ENCODE assay signal across 7 mouse cellular contexts in the genomic region with DNA sequence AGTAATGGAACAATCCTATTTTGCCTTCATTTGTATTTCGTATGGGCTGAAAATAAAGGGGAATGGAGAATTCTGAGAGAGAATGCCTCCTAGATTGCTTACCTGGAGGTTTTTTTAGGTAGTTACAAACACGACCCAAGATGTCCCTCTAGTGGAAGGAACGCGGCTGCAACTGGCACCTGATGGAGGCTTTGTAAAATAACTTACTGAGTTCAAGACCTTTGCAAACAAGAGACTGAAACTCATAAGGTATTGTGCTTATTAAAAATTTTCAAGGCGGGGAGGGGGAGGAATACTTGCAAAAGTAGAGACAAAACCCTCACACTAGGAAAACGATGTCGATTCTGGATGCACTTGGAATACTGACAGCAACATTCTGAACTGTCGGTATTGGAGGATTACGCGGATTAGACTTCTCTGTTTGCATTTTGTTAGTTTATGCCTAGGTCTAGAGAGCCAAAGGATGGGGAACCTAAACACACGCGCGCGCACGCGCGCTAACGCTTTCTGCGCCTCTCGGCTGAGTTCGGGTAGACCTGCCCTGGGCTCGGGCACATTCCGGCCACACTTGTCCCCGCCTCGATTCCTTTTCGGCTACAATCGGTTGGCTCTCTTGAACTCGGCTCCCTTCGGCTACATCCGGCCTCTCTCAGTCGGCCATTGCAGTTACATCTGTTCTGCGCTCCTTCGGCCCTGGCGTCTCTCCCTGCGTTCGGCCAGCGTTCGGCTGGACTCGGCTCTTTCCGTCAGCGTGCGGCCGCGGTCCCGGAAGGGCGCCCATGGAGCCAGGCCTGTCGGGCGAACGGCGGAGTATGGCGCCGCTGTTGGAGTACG. TPM values are rescaled to one million over a fixed set of nuclear protein-coding genes. Genes with fewer than 3 reads are reported as not detected.
DNase-seq lines count a peak whose midpoint lies in the region; ATAC-seq lines count a peak whose summit lies in the region.

Gene Ercc4, plus strand, starts transcription at position 529 of the 834 bp plus-strand sequence.

- ATAC-seq in intestine, embryonic 15.5 days, result peak; percentile 99

- H3K4me3 ChIP-seq in intestine, embryonic 15.5 days (replicated peaks), result peak within 1 kb of the TSS; percentile 82
- H3K4me3 ChIP-seq in midbrain, embryonic 10.5 days, result peak within 1 kb of the TSS; percentile 82

- H3K9me3 ChIP-seq in intestine, embryonic 15.5 days, result no peaks in the 10 kb centered on the region
- H3K9me3 ChIP-seq in midbrain, embryonic 10.5 days (replicated peaks), result no peaks in the 10 kb centered on the region

- H3K4me2 ChIP-seq in intestine, embryonic 15.5 days (replicated peaks), result peak within 1 kb of the TSS; percentile 66

- peak within 1 kb of the TSS; percentile 83 for H3K27ac ChIP-seq in intestine, embryonic 15.5 days
- H3K27ac ChIP-seq in midbrain, embryonic 10.5 days (replicated peaks), result peak within 1 kb of the TSS; percentile 91

- intact Hi-C loops in gastrocnemius, postnatal 36 days (cut with DNase I), result loop anchor here (10.0 kb wide), 1 partner anchor 85 kb away; no protein-coding TSS in a partner anchor
- intact Hi-C loops in left cerebral cortex, postnatal 25 days (cut with DNase I), result loop anchor here (10.0 kb wide), 2 partner anchors 1125 to 1685 kb away; partner anchors contain the start of gene Shisa9

- 2% methylated on average over 53 of the region's 53 CpGs for WGBS in intestine, embryonic 15.5 days
- under 1% methylated on average over 53 of the region's 53 CpGs for WGBS in midbrain, embryonic 10.5 days

- H3K9ac ChIP-seq in intestine, embryonic 15.5 days, result peak within 1 kb of the TSS; percentile 97

- no peaks in the 10 kb centered on the region for H3K27me3 ChIP-seq in intestine, embryonic 15.5 days (replicated peaks)
- no peaks in the 10 kb centered on the region for H3K27me3 ChIP-seq in midbrain, embryonic 10.5 days (ENCODE audit: low read depth, poor library complexity, severe bottlenecking)

- DNase-seq in adrenal gland, adult 2 months, result peak; percentile 98
- DNase-seq in embryo, embryonic 11.5 days (ENCODE audit: low read depth, low spot score), result peak; percentile 91
- DNase-seq in gastrocnemius, postnatal 36 days, result peak; percentile 96
- peak; percentile 96 to 97 for DNase-seq in left cerebral cortex, postnatal 25 days (ENCODE audit: low spot score in 2 of 2)
- peak; percentile 97 for DNase-seq in midbrain, embryonic 10.5 days (ENCODE audit: low spot score)
- DNase-seq in right cerebral cortex, postnatal 4 days, result peak; percentile 97

- H3K4me1 ChIP-seq in intestine, embryonic 15.5 days (replicated peaks), result 0 out of 2 replicates have a peak, but pooled peaks cover 4% of the 10 kb centered on the region
- H3K4me1 ChIP-seq in midbrain, embryonic 10.5 days, result peaks cover 8% of the 10 kb centered on the region

- peaks cover 11% of the 10 kb centered on the region for H3K36me3 ChIP-seq in intestine, embryonic 15.5 days
- H3K36me3 ChIP-seq in midbrain, embryonic 10.5 days, result peaks cover 27% of the 10 kb centered on the region

RNA-seq across cellular contexts. Expression of gene Ercc4, which starts in this region (rescaled TPM):
- 10 to 100 TPM; 12.0 to 19.1 TPM for total RNA-seq in adrenal gland, adult 2 months (2021)
- 16.5 and 17.2 TPM in 2 replicates for polyA plus RNA-seq in adrenal gland, adult 2 months (2012; rRNA removed)
- total RNA-seq in gastrocnemius, postnatal 36 days (2021), result 1 to 10 TPM; 4.0 to 6.0 TPM
- polyA plus RNA-seq in intestine, embryonic 15.5 days (2015; fragmentation: Nextera tagmentation; extraction: Ambion mirVana), result 10.7 and 10.9 TPM in 2 replicates
- total RNA-seq in left cerebral cortex, postnatal 25 days (2021), result 10 to 100 TPM; 22.2 to 24.2 TPM
- 13.9 and 15.6 TPM in 2 replicates for polyA plus RNA-seq in midbrain, embryonic 10.5 days (2016; fragmentation: Nextera tagmentation; extraction: Ambion mirVana)

Comparison
In these comparisons a context has a peak if more than half of its experiments do, and no peak if none do; other contexts are left out.
1. Peak in every context shown above with its lines: DNase-seq, ATAC-seq, H3K4me3 ChIP-seq and H3K27ac ChIP-seq.